Mouse (Mus musculus) stomach, embryonic 16.5 days (tissue): ENCODE data around the gene AA467197. TPM values are rescaled to one million over a fixed set of nuclear protein-coding genes. Genes with fewer than 3 reads are reported as not detected.

Experiments
- ATAC-seq: fragments of 200-750 bp; cut with Nextera tagmentation; 2 replicates; pipeline ENCODE4 v1.8.0; 2017; ENCODE audit warnings: moderate number of reproducible peaks, moderate TSS enrichment; ENCODE audit not compliant: insufficient read depth, low FRiP score
- H3K27ac ChIP-seq: fragments of 300-500 bp; sonication (generic); 2 replicates; pipeline ENCODE4 v1.5.1; 2014; ENCODE audit warnings: low read length
- H3K27me3 ChIP-seq: fragments of 300-500 bp; sonication (generic); 2 replicates; pipeline ENCODE4 v1.6.1; 2014; ENCODE audit warnings: low read length, control low read depth, mixed read lengths; ENCODE audit not compliant: control insufficient read depth, insufficient read depth
- H3K36me3 ChIP-seq: fragments of 300-500 bp; sonication (generic); 2 replicates; pipeline ENCODE4 v1.6.1; 2014; ENCODE audit warnings: low read length; ENCODE audit not compliant: control insufficient read depth, insufficient read depth
- H3K4me1 ChIP-seq: fragments of 300-500 bp; sonication (generic); 2 replicates; pipeline ENCODE4 v1.6.1; 2014; ENCODE audit warnings: low read length, control low read depth, mixed read lengths; ENCODE audit not compliant: control insufficient read depth, insufficient read depth
- H3K4me2 ChIP-seq: fragments of 300-500 bp; sonication (generic); 2 replicates; pipeline ENCODE4 v1.6.1; 2014; ENCODE audit warnings: low read depth, low read length, mixed read lengths
- H3K4me3 ChIP-seq: fragments of 300-500 bp; sonication (generic); replicated peaks from 2 replicates; pipeline ENCODE4 v1.5.1; 2014; ENCODE audit warnings: mild to moderate bottlenecking, low read length
- H3K9ac ChIP-seq: fragments of 300-500 bp; sonication (generic); 2 replicates; pipeline ENCODE4 v1.6.1; 2014; ENCODE audit warnings: low read length
- H3K9me3 ChIP-seq: fragments of 300-500 bp; sonication (generic); replicated peaks from 2 replicates; pipeline ENCODE4 v1.6.1; 2016; ENCODE audit warnings: low read length, control low read depth; ENCODE audit not compliant: control insufficient read depth
- WGBS: fragments of 180-500 bp; shearing (Covaris S2); extraction: QIAGEN DNeasy Blood & Tissue Kit; methylation state at CpG from one replicate; pipeline ENCODE4 v1.1.7; 2014; 5-methylcytosine and 5-hydroxymethylcytosine counted together
- polyA plus RNA-seq: library from polyadenylated mRNA; unstranded; fragments of >200 nt; fragmentation: Nextera tagmentation; extraction: Ambion mirVana; gene quantifications from 2 replicates; pipeline ENCODE4 v1.2.1, GENCODE M21; 2015

The AA467197 gene
- polyA plus RNA-seq, 1 experiment from 2014 or later: 34.1 TPM

DNA sequence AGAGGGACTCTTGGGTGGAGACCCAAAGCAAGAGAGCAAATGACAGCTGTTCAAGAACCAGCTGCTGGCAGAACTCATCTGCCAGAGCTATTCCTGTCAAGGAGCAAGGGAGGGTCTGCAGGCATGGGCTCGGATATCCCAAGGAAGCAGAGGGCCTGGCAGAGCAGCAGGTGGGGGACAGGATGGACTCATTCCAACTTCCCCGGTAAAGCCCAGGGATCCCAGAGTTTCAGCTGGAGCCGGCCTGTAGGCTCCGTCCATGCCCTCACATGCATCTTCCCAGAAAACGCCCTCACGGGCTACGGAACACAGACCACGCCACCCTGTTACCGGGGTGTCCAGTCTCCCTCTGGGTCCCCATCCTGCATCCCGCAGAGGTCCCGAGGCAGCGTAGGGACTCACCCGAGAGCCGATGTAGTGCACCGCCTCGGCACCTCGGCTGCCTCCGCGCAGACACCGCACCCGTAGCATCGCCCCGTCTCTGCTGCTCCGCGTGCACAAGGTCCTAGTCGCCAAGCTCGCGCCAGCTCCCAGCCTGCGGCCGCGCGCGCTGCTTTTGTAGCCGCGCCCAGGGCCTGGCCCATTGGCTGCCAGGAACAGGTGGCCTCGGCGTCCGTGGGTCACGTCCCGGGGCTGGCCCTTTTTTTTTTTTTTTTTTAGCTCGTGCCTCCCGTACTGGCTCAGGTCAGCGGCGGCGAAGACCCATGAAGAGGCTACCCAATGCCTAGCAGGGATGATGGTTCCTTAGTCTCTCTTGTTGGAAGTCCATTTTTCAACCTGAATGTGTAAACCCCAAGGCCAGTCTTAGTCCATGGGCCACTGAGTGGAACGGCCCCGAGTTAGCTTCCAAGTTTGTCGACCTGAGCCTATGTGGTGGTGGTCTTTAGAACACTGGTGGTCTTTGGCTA lies 25.8 kb upstream of the AA467197 start, which contains the start of gene Gatm:
Gatm (minus strand) TSS at position 558 of the 908 bp plus-strand sequence.
- Histone ChIP-seq H3K36me3 (no peaks in the 10 kb centered on the region), H3K4me2 (peak within 1 kb of the TSS; percentile 90)
- 3% methylated on average over 48 of the region's 48 CpGs for WGBS

GRCm38 (mm10) chr2:122611654-122611973 lies 25.2 kb upstream of the AA467197 start:
- WGBS: 79% methylated on average over 4 of the region's 4 CpGs
- Histone ChIP-seq H3K36me3 (no peaks in the 10 kb centered on the region), H3K9ac (no peak overlapping the region), H3K4me3 (peak overlapping the region; percentile 53; the same call in 1 of the 2 replicates), H3K4me2 (peak overlapping the region; percentile 90), H3K4me1 (peaks cover 3% of the 10 kb centered on the region; the same call in 1 of the 2 replicates), H3K27ac (no peak overlapping the region), H3K9me3 (no peaks in the 10 kb centered on the region), H3K27me3 (0 out of 2 replicates have a peak, but pooled peaks cover 4% of the 10 kb centered on the region)
- ATAC-seq: no peak

More for the DNA sequence above, 25.8 kb upstream of the AA467197 start, which contains the start of gene Gatm:
- Histone ChIP-seq H3K9me3 (no peaks in the 10 kb centered on the region), H3K27ac (no peak within 1 kb of the TSS), H3K27me3 (0 out of 2 replicates have a peak, but pooled peaks cover 4% of the 10 kb centered on the region), H3K9ac (peak within 1 kb of the TSS; percentile 72), H3K4me3 (peak within 1 kb of the TSS; percentile 53), H3K4me1 (peaks cover 3% of the 10 kb centered on the region; the same call in 1 of the 2 replicates)
- peak; percentile 92 for ATAC-seq

DNA sequence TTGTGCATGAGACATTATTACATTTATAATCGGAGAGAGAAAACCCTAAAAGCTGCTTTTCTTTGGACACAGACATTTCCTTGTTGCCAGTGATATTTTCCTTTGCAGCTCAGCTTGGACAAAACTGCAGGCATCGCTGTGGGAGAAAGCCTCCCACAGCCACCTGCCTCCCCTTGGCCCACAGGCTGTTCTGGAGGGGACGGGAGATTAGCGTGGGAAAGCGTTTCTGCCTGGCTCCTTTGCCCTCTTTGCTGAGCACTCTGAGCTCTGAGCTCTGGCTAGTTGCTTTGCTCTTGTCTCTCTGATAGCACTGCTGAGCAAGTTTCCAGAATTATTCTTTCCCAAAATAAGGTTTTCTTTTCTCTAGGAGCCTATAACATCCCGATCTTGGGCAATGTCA lies 20.5 kb upstream of the AA467197 start:
- WGBS: 72% methylated on average over 6 of the region's 6 CpGs
- H3K9ac ChIP-seq: no peak overlapping the region
- no peak for ATAC-seq
- H3K9me3 ChIP-seq: no peaks in the 10 kb centered on the region
- no peak overlapping the region for H3K4me3 ChIP-seq
- H3K4me1 ChIP-seq: no peaks in the 10 kb centered on the region
- H3K27ac ChIP-seq: no peak overlapping the region
- H3K36me3 ChIP-seq: no peaks in the 10 kb centered on the region
- H3K4me2 ChIP-seq: no peak overlapping the region
- 0 out of 2 replicates have a peak, but pooled peaks cover 4% of the 10 kb centered on the region for H3K27me3 ChIP-seq

GRCm38 (mm10) chr2:122617792-122618191 lies 19.0 kb upstream of the AA467197 start:
- ATAC-seq: no peak
- no peaks in the 10 kb centered on the region for H3K9me3 ChIP-seq
- 84% methylated on average over 6 of the region's 6 CpGs for whole genome bisulfite sequencing
- no peaks in the 10 kb centered on the region for H3K4me1 ChIP-seq
- H3K27ac ChIP-seq: no peak overlapping the region
- no peaks in the 10 kb centered on the region for H3K36me3 ChIP-seq
- no peak overlapping the region for H3K4me3 ChIP-seq
- H3K4me2 ChIP-seq: no peak overlapping the region
- no peak overlapping the region for H3K9ac ChIP-seq
- no peaks in the 10 kb centered on the region for H3K27me3 ChIP-seq

DNA sequence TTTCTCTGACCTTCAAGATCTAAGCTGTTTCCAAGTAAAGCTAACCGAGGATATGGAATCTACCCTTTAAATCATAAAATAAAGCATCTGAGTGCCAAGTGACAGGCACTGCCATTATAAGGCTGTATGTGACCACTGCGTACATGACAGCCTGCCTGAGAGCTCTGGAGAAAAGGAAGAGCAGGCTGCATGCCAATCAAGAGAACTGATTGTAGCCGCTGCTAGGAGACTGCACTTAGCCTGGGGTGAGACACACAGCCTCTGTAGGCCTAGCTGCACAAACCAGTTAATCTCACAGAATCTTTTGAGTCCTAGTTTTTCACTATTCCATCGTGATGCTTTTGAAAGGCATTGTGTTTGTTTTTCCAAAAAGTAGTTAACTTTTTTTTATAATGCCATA lies 18.1 kb upstream of the AA467197 start:
- Histone ChIP-seq H3K4me1 (no peaks in the 10 kb centered on the region), H3K9me3 (no peaks in the 10 kb centered on the region), H3K36me3 (no peaks in the 10 kb centered on the region), H3K4me3 (no peak overlapping the region), H3K9ac (no peak overlapping the region), H3K27me3 (no peaks in the 10 kb centered on the region), H3K4me2 (no peak overlapping the region), H3K27ac (no peak overlapping the region)
- WGBS: 67% methylated on average over 4 of the region's 4 CpGs
- ATAC-seq: no peak

DNA sequence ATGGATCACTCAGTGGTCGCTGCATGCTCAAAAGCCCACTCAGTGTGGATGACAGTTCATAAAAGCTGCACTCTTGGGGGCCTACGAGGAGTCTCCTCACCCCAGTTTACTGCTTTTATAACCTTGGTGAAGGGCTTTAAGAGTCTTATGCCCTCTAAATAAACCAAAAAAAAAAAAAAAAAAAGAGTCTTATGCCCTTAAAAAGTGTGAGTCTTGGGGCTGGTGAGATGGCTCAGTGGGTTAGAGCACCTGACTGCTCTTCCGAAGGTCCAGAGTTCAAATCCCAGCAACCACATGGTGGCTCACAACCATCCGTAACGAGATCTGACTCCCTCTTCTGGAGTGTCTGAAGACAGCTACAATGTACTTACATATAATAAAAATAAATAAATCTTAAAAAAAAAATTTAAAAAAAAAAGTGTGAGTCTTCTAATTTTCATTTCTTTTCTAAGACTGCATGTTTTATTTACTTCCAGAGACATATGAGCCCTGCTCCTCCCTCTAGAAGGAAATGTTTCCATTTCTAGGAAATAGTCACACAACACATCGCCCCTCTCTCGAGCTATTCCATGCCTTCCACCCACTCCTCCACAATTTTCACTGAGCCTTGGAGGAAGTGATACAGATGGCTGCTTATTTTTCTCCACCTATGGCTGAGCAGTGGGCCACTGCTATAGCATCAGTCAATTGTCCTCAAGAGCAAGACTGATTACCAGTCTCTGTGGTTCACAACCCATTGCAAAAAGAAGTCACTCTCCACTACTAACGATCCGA lies 15.3 kb upstream of the AA467197 start:
- Histone ChIP-seq H3K27me3 (no peaks in the 10 kb centered on the region), H3K4me3 (no peak overlapping the region), H3K4me2 (no peak overlapping the region), H3K9me3 (no peaks in the 10 kb centered on the region), H3K4me1 (no peaks in the 10 kb centered on the region), H3K36me3 (no peaks in the 10 kb centered on the region), H3K27ac (no peak overlapping the region), H3K9ac (no peak overlapping the region)
- ATAC-seq: no peak
- 81% methylated on average over 7 of the region's 9 CpGs for WGBS

DNA sequence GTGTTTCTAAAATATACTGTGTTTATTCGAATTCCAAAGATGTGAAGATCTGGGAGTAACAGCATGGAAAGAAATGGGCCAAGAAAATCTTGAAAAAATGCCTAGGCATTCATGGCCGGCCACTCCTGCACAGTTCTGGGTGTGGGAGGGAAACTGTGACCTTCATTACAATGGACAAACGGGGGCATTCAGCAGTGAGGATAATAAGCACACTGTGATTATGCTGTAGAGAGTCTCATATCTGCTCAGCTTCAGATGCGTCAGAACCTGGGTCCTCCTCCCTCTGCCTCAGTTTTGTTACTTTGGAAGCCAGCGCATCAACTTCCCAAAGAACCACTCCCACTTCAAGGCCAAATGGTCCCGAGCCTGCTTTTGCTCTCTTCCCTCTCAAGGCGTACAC lies 10.9 kb upstream of the AA467197 start:
- Histone ChIP-seq H3K9me3 (no peaks in the 10 kb centered on the region), H3K4me3 (no peak overlapping the region), H3K4me1 (no peaks in the 10 kb centered on the region), H3K36me3 (no peaks in the 10 kb centered on the region), H3K27ac (no peak overlapping the region), H3K9ac (no peak overlapping the region), H3K4me2 (no peak overlapping the region), H3K27me3 (no peaks in the 10 kb centered on the region)
- WGBS: 45% methylated on average over 7 of the region's 7 CpGs
- no peak for ATAC-seq

DNA sequence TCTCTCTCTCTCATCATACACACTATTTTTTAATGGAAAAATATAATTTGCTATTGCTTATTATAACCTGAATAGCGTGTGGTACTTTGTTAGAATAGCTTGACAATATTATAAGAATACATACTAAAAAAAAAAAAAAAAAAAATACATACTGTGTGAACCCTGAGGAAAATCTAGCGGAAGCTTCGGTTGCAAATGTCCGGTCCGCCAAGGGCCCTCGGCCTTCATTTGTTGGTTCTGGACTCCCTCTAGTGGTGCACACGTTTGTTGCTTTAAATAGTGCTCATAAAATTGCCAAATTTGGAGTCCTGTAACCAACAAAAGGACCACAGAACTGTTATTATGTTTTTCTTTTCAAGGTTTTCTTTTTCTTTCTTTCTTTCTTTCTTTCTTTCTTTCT lies 7.8 kb upstream of the AA467197 start:
- Histone ChIP-seq H3K36me3 (no peaks in the 10 kb centered on the region), H3K27me3 (no peaks in the 10 kb centered on the region), H3K9me3 (no peaks in the 10 kb centered on the region), H3K9ac (no peak overlapping the region), H3K27ac (no peak overlapping the region), H3K4me3 (no peak overlapping the region), H3K4me1 (peaks cover 7% of the 10 kb centered on the region; the same call in 1 of the 2 replicates), H3K4me2 (no peak overlapping the region)
- under 1% methylated on average over 7 of the region's 7 CpGs for WGBS
- ATAC-seq: no peak

- no peak for ATAC-seq
- 57% methylated on average over 6 of the region's 6 CpGs for WGBS
- H3K36me3 ChIP-seq: no peaks in the 10 kb centered on the region
- peak overlapping the region; percentile 86 for H3K4me3 ChIP-seq
- no peaks in the 10 kb centered on the region for H3K9me3 ChIP-seq
- no peaks in the 10 kb centered on the region for H3K27me3 ChIP-seq
- peaks cover 7% of the 10 kb centered on the region; the same call in 1 of the 2 replicates for H3K4me1 ChIP-seq
- peak overlapping the region; percentile 90 for H3K4me2 ChIP-seq
- H3K9ac ChIP-seq: no peak overlapping the region
- H3K27ac ChIP-seq: no peak overlapping the region
These were observed 6.9 kb upstream of the AA467197 start for GRCm38 (mm10) chr2:122629871-122630270.
